Mouse (Mus musculus) layer of hippocampus, postnatal 14 days (tissue): ENCODE data around the gene Znhit6. TPM values are rescaled to one million over a fixed set of nuclear protein-coding genes. Genes with fewer than 3 reads are reported as not detected.

Experiments used
- DNase-seq, 2 experiments: peaks; one replicate each; pipeline ENCODE4 v3.0.0; 2021 to 2022; ENCODE audit warnings: low spot score in 2 of 2, mixed read lengths in 1 of 2
- total RNA-seq, 2 experiments: library from RNA; stranded (reverse); gene quantifications; 2 replicates each; pipeline ENCODE4 v1.2.3; 2021

Znhit6 gene
- total RNA-seq, 2 experiments from 2014 or later, result 17.4 to 17.5 TPM

GRCm38 (mm10) chr3:145641878-145642277 is 65.9 kb downstream of the Znhit6 start:
- no peak for DNase-seq

- DNase-seq, result no peak
These were observed 66.9 kb downstream of the Znhit6 start for GRCm38 (mm10) chr3:145642861-145643260.

DNA sequence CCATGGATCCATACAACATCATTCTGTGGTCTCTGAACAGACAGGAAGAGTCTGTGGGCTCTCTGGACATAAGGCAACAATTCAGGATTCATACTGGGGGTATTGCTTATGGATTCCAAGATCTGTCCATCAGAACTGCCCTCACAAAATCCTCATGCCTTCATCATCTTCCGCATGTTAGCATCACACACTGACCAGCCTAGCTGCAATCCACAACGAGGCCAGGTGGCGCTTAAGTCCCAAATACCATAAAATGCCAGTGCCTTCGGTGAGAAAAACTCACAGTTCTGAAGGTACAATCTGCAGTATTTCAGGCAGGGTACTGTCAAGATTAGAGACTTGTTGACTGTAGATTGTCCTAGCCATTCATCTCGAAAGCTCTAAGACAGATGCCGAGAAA is 69.5 kb downstream of the Znhit6 start:
- no peak for DNase-seq

DNA sequence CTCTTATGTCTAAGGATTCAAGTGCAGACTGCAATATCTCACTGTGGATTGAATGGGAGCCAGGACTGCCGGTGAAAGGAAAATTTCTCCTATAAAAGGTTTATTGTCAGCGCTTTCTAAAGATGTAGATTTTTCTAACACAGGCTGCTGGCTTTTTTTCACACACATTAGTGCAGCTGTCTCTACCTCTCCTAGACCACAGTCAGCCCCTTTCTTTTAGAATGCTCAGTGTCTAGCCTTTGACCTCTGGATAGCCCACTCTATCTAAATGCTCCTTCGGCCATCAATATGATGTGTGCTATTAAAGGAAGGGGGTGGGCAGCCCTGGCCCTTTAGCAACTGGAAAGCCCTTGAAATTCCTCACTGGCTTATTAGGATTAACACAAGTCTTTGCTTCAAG is 70.0 kb downstream of the Znhit6 start:
- DNase-seq, result no peak

DNA sequence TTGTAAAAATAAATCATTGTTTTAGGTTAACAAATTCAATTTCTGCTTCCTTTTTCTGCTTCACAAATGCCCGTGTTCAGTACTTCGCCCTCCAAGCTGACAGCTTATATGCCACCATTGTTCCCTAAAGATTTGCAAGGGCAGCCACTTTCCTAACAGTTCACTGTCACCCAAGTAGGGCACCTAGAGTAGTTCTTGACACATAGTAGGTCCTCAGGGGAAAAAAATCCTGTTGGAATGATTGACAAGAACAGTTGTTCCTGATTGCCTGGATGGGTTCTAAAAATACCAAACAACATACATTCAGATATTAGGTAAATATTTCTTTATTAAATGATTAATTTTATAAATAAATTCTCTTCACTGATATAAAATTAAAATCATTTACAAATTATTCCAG is 70.7 kb downstream of the Znhit6 start:
- DNase-seq, result no peak

- DNase-seq, result no peak
These were observed 71.4 kb downstream of the Znhit6 start for GRCm38 (mm10) chr3:145647416-145647815.

GRCm38 (mm10) chr3:145648097-145648931 is 72.3 kb downstream of the Znhit6 start:
- DNase-seq, result peak in 1 of 2 experiments; percentile 42

DNA sequence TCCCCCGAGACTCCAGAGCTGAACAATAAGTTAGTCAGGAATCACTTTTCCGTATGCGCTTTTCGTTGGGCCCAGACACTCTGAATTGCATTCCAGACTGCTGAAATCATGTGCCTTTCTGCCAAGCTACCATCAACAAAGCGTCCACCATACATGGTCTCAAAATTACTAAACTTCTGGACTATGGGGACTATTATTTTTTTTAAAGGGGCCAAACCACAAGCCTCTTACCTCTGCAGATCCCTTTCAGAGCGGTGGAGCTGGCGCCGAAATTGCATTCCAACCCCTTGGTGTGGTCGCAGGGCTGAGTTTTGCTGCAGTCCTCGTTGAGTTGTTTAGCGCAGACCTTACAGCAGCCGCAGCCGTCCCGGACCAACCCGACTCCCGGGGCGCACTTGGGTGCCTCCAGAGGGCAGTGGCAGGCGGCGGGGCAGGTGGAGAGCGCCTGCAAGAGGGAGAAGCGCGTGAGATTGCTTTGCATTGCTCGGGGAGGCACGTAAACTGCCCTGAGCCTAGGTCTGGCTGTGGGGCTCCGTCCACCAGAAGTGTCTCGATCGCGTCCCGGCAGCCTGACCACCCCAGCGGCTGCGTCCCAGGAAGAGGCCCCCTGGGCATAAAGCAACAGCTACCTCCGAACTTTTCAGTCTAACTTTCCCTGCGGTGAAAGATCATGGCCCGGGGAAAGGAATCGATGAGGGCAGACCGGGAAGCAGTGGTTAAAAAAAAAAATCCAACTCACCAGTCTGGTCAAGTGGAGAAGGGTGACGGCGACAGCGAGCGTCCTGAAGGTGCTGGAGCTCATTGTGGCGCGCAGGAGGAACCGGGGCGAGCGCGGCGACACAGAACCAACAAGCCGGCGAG is 73.2 kb downstream of the Znhit6 start:
- no peak for DNase-seq

- peak; percentile 37 to 66 for DNase-seq
These were observed 73.8 kb downstream of the Znhit6 start, which contains the start of gene Ccn1 for GRCm38 (mm10) chr3:145649852-145650202. Ccn1 (minus strand) TSS chr3:145649981.

GRCm38 (mm10) chr3:145650298-145651011 is 74.5 kb downstream of the Znhit6 start:
- DNase-seq, result no peak

DNA sequence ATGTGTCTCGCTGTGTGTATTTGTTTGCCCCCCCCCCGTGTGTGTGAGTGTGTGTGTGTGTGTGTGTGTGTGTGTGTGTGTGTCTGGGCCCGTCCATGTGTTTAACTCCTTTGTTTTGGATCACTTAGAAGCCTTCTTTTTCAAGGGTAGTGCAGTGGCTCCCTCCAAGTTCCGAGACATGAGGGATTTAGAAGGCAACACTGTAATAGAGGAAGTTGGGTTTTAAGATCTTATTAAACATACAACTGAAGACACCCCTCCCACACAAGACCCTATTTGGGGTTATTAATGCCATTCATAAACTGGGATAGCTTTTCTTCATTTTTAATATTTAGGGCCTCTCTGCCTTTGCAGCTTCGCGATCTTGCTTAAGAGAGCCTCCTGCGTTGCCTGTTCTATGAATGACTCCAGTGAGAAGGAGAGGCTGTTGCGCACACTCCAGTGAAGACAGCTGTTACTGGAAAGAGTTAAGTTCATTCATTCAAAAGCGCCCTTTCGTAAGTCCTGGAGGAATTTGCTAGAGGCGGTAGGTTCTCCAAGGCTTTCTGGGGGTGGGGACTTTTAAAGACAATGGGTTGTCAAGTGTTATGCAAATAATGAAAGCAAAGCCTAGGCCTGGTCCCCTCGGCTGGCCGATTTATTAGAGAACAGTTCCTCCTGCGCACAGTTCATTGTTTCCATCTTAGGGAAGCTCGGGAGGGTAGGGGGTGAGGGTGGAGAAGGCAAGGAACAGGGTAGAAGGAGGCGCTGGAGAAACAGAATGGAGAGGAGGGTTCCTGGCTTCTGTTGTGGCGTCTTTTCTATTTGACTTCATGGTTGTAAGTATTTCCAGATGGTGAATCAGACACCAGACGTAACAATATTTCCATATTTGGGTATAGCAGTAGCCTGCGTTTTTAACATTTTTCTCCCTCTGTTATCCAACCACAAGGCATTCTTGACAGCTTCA is 75.3 kb downstream of the Znhit6 start:
- DNase-seq, result peak in 1 of 2 experiments; percentile 38

DNA sequence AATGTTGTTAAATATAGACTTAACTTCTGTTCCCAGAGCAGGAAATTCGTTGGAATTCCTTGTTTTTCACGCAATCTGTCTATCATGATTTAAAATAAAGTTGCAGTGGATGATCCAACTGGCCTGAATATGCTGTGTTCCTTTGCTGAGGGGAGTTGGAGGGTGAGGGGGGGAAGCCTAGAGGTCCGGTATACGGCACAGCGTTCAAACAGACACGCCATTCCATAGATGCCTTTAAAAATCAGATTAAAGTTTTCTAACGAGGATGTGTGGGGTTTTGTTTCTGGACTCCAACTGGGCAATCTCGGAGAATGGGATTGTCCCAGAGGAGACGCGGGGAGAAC is 75.9 kb downstream of the Znhit6 start:
- DNase-seq, result no peak

- no peak for DNase-seq
These were observed 76.5 kb downstream of the Znhit6 start for GRCm38 (mm10) chr3:145652322-145653131.

DNA sequence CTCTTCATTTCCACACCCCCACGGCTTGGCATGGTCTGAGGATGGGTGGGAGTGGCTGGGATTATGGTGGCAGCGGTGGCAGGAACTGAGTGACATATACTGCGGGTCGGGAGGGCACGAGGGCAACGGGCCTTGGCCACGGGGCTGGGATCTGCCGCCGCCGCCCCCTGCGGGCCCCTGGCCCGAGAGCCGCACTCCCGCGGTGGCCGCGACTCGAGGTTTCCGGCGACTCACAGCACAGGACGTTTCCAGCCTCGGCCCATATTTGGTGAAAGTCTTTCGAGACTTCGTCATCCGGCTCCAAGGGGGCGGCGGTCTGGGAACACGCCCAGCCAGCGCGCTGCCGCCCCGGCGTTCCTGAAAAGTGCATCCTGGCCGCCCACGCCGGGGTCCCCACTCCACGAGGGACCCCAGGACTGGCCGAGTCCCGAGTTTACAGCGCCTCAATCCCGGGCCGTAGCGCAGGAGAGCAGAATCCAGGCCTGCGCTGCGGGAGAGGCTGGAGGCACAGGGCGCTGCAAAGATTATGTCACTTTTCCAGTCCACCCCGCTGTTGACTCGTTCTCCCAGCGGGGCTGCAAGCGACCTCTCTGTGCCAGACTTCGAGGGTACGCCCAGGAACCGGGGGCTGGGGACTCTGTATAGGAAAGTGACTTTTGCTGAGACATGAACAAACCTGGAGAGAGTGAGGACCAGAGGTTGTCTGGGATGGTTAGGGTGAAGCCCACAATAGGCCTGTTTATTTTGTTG is 77.4 kb downstream of the Znhit6 start:
- DNase-seq, result peak; percentile 24 to 44

DNA sequence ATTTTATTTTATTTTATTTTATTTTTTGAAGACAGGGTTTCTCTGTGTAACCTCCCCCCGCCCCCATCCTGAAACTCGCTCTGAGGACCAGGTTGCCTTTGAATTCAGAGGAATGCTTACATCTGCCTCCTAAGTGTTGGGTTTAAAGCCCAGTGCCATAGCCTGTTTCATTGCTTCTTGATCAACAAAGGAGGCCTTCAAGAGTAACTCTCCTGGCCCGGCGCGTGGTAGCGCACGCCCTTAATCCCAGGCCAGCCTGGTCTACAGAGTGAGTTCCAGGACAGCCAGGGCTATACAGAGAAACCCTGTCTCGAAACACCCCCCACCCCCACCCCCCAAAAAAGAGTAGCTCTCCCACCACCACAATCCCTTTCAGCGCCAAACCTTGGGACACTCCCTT is 78.0 kb downstream of the Znhit6 start:
- DNase-seq, result no peak
